Mouse (Mus musculus) cerebellum, postnatal 10 days (tissue): ENCODE data around the gene Gm5916.

Experiments
- DNase-seq, 2 experiments: peaks; one replicate each; pipeline ENCODE4 v3.0.0; 2021; ENCODE audit warnings: mixed read lengths in 2 of 2

The Gm5916 gene

DNA sequence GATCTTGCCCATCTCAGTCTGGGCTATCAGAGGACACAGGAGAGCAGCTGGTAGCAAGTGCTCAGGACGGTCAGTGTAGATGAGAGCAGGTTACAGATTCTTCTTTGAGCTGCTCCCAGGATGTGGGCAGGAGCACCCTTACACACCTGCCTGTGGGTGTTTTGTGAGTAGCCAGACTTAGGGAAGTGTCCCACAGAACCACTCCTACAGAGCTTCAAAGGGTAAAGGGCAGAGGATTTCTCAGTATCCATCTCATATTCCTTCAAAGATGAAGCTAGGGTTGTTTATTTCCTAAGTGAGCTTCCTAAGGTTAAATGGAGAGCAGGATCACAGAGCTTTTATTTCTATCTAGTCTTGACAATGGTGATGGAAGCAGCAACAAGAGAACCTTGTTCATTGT, at the start of gene Gm5916:
Gene Gm5916, minus strand, starts transcription at position 101 of the 400 bp plus-strand sequence.
- DNase-seq = no peak
